Mouse (Mus musculus) liver, embryonic 16.5 days (tissue): ENCODE results near the gene Mak. TPM values are rescaled to one million over a fixed set of nuclear protein-coding genes. Genes with fewer than 3 reads are reported as not detected.

Source experiments
- ATAC-seq: fragments of 200-750 bp; cut with Nextera tagmentation; 2 replicates; pipeline ENCODE4 v1.8.0; 2017; ENCODE audit warnings: low read depth, mild to moderate bottlenecking, moderate number of reproducible peaks, moderate library complexity
- H3K27ac ChIP-seq: fragments of 300-500 bp; sonication (generic); 2 replicates; pipeline ENCODE4 v1.5.1; 2014; ENCODE audit warnings: mild to moderate bottlenecking, low read length
- H3K27me3 ChIP-seq: fragments of 300-500 bp; sonication (generic); 2 replicates; pipeline ENCODE4 v1.6.1; 2014; ENCODE audit warnings: low read depth, low read length, mixed read lengths; ENCODE audit not compliant: control insufficient read depth, insufficient read depth
- H3K36me3 ChIP-seq: fragments of 300-500 bp; sonication (generic); 2 replicates; pipeline ENCODE4 v1.6.1; 2014; ENCODE audit warnings: mild to moderate bottlenecking; ENCODE audit not compliant: control insufficient read depth, insufficient read depth
- H3K4me1 ChIP-seq: fragments of 300-500 bp; sonication (generic); 2 replicates; pipeline ENCODE4 v1.6.1; 2014; ENCODE audit warnings: low read depth, low read length, mixed read lengths; ENCODE audit not compliant: control insufficient read depth
- H3K4me2 ChIP-seq: fragments of 300-500 bp; sonication (generic); 2 replicates; pipeline ENCODE4 v1.6.1; 2014; ENCODE audit warnings: low read depth, low read length, mixed read lengths
- H3K4me3 ChIP-seq: fragments of 300-500 bp; sonication (generic); 2 replicates; pipeline ENCODE4 v1.5.1; 2014; ENCODE audit warnings: low read depth, mild to moderate bottlenecking, low read length
- H3K9ac ChIP-seq: fragments of 300-500 bp; sonication (generic); 2 replicates; pipeline ENCODE4 v1.6.1; 2014; ENCODE audit warnings: low read depth, low read length
- H3K9me3 ChIP-seq: fragments of 300-500 bp; sonication (generic); replicated peaks from 2 replicates; pipeline ENCODE4 v1.6.1; 2016; ENCODE audit warnings: low read length; ENCODE audit not compliant: control insufficient read depth
- WGBS: fragments of 180-500 bp; shearing (Covaris S2); extraction: QIAGEN DNeasy Blood & Tissue Kit; methylation state at CpG from one replicate; pipeline ENCODE4 v1.1.7; 2014; ENCODE audit not compliant: insufficient replicate concordance; 5-methylcytosine and 5-hydroxymethylcytosine counted together
- polyA plus RNA-seq: library from polyadenylated mRNA; unstranded; fragments of >200 nt; fragmentation: Nextera tagmentation; extraction: Ambion mirVana; gene quantifications from 2 replicates; pipeline ENCODE4 v1.2.1, GENCODE M21; 2015

Gene Mak
- polyA plus RNA-seq, 1 experiment from 2014 or later = 0.11 TPM

DNA sequence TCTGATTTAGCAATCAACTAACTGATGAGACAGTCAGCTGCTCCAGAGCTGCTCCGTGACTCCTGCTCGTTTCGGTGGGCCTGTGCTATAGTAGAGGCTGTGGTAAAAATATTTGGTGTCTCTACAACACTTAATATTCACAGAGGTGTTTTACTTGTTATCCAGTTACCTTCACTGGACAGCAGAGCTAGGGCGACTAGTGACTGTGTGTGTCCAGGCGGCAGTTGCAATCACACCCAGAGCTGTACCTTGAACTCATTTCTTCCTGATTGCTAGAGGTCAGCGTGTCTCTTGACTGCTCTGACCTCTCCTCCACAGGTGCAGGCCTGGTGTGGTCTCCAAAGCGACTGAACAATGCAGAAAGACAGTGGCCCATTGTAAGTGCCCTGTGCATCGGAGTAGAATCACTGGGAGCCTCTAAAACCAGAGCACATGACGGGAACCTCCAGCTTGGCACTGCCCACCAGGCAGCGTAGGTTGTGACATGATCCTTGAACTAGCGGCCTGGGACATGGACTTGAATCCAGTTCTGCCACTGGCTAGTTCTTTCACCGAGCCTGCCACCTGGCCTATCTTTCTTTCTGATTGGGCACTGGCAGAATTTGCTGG, 62.6 kb downstream of the Mak start:
- ATAC-seq = no peak
- peaks cover 36% of the 10 kb centered on the region for H3K36me3 ChIP-seq
- 10% methylated on average over 12 of the region's 12 CpGs for WGBS
- H3K4me3 ChIP-seq = peak overlapping the region; percentile 78
- H3K27ac ChIP-seq = peak overlapping the region; percentile 94
- peaks cover 57% of the 10 kb centered on the region for H3K4me1 ChIP-seq
- H3K9ac ChIP-seq = peak overlapping the region; percentile 86
- H3K9me3 ChIP-seq = no peaks in the 10 kb centered on the region
- H3K27me3 ChIP-seq = no peaks in the 10 kb centered on the region
- peak overlapping the region; percentile 85 for H3K4me2 ChIP-seq

DNA sequence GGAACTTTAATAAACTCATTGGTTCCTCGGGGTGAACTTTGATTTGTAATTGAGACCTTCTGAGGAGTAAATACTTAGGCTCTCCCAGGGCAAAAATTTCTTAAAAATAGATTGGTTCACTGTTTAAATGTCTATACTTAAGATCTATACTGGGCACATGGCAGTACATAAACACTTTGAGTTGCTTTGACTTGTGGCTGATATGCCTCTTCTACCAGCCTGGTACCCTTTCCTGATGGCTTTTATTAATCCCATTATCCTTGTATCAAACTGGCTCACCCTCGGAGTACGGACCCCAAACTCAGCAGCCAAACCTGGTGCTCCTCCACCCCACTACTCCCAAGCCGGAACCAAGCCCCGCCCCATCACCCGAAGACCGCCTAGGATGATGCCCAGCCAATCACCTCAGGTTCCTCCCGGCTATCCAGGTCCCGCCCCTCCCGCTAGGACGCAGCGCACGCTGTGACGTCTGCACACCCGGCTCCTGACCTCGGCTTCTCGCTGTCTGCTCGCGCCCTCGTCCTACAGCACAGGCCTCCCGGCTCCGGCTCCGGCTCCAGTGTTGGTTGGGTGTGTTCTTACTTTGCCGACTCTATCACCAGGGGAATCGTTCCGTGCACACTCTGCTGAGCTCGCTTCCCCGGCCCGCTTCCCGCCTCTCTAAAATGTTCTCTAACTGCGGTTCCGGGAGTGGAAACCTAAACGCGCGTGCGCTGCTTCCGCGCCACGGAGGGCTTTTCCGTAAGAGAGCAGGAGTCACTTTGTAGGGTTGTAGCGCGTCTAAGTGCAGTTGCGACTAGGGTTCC, 63.5 kb downstream of the Mak start, which contains the start of gene Tmem14c:
Tmem14c (plus strand) TSS at position 464 of the 806 bp plus-strand sequence.
- Histone ChIP-seq H3K9ac (peak within 1 kb of the TSS; percentile 86), H3K36me3 (peaks cover 32% of the 10 kb centered on the region), H3K4me3 (peak within 1 kb of the TSS; percentile 78), H3K4me2 (peak within 1 kb of the TSS; percentile 85), H3K27ac (peak within 1 kb of the TSS; percentile 94), H3K9me3 (no peaks in the 10 kb centered on the region), H3K4me1 (peaks cover 48% of the 10 kb centered on the region), H3K27me3 (no peaks in the 10 kb centered on the region)
- under 1% methylated on average over 43 of the region's 43 CpGs for WGBS
- ATAC-seq = peak; percentile 84

DNA sequence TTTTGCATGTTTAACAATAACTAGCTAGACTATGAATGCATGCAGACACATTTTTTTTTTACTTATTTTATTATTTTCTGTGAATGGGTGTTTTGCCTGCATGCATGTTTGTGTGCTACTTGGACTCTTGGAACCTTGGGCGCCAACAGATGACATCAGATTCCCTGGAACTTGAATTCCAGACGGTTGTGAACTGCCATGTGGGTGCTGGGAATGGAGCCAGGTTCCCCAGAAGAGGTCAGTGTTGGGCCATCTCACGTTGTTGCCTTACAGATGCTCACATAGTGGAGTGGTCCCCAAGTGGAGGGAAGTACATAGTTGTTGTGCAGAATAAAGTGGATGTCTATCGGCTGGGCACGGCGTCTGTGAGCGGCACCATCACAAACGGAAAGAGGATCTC, 70.6 kb downstream of the Mak start:
- no peak overlapping the region for H3K27ac ChIP-seq
- peaks cover 70% of the 10 kb centered on the region for H3K36me3 ChIP-seq
- H3K4me3 ChIP-seq = no peak overlapping the region
- H3K4me1 ChIP-seq = peaks cover 6% of the 10 kb centered on the region
- ATAC-seq = no peak
- H3K9me3 ChIP-seq = no peaks in the 10 kb centered on the region
- H3K9ac ChIP-seq = no peak overlapping the region
- H3K27me3 ChIP-seq = no peaks in the 10 kb centered on the region
- H3K4me2 ChIP-seq = no peak overlapping the region
- WGBS = 83% methylated on average over 8 of the region's 8 CpGs

DNA sequence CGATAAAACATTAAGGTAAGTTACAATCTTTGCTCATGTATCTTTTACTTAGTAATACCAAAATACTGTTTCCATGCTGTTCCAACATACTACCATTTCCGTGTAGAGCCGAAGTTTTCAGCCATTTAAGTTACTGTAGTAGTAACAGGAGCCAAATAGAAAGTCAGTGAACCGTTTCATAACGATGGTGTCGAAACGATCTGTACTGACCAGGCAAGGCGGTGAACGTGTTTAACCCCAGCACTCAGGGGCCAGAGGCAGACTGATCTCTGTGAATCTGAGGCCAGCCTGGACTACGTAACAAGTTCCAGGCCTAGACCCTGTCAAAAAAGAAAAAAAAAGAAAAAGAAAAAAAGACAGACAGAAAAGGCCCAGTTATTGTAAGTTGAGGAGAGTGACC, 71.2 kb downstream of the Mak start:
- Histone ChIP-seq H3K4me1 (peaks cover 6% of the 10 kb centered on the region), H3K27ac (no peak overlapping the region), H3K27me3 (no peaks in the 10 kb centered on the region), H3K9ac (no peak overlapping the region), H3K4me2 (no peak overlapping the region), H3K36me3 (peaks cover 70% of the 10 kb centered on the region), H3K9me3 (no peaks in the 10 kb centered on the region), H3K4me3 (no peak overlapping the region)
- 90% methylated on average over 10 of the region's 10 CpGs for WGBS
- ATAC-seq = no peak

DNA sequence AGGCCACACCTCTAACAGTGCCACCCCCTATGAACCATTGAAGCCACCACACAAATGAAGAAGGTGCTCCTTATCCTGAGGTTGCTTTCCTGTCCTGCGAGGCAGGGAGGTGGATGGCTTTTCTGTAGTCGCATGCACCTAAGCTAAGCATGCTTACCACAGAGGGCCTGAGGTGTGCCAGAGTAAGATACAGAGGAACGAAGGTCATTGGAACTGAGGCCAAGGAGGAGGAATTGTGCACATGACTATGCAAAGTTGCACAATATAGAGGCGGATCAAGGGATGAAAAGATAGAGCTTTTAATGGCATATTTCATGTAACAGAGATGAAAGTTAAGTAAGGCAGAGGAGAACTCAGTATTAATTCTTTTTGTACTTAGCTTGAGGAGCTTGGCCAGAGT, 73.3 kb downstream of the Mak start:
- Histone ChIP-seq H3K9me3 (no peaks in the 10 kb centered on the region), H3K27me3 (no peaks in the 10 kb centered on the region), H3K27ac (no peak overlapping the region), H3K4me2 (no peak overlapping the region), H3K4me1 (peaks cover 11% of the 10 kb centered on the region), H3K36me3 (peaks cover 59% of the 10 kb centered on the region), H3K9ac (no peak overlapping the region), H3K4me3 (no peak overlapping the region)
- WGBS = 89% methylated on average over 4 of the region's 4 CpGs
- ATAC-seq = no peak

DNA sequence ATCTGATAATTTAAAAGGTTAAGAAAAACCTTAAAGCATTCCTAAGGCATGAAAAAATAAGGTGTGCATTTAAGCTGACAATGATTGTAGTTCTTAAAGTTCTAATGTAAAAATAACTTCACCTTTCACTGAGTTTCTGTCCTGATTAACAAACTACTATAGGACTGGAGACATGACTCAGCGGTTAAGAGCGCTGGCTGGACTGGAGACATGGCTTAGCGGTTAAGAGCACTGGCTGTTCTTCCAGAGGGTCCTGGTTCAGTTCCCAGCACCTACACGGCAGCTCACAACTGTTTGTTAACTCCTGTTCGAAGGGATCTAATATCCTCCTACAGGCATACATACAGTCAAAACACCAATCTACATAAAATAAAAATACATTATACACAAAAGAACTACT, 77.5 kb downstream of the Mak start:
- H3K9me3 ChIP-seq = no peaks in the 10 kb centered on the region
- H3K27me3 ChIP-seq = no peaks in the 10 kb centered on the region
- 60% methylated on average over 5 of the region's 5 CpGs for WGBS
- H3K9ac ChIP-seq = peak overlapping the region; percentile 0; the same call in 1 of the 2 replicates
- peak overlapping the region; percentile 97 for H3K4me2 ChIP-seq
- H3K36me3 ChIP-seq = peaks cover 22% of the 10 kb centered on the region
- H3K27ac ChIP-seq = 0 out of 2 replicates have a peak overlapping the region, but pooled peaks have one; percentile 31
- ATAC-seq = no peak
- peak overlapping the region; percentile 99 for H3K4me3 ChIP-seq
- peaks cover 22% of the 10 kb centered on the region for H3K4me1 ChIP-seq

DNA sequence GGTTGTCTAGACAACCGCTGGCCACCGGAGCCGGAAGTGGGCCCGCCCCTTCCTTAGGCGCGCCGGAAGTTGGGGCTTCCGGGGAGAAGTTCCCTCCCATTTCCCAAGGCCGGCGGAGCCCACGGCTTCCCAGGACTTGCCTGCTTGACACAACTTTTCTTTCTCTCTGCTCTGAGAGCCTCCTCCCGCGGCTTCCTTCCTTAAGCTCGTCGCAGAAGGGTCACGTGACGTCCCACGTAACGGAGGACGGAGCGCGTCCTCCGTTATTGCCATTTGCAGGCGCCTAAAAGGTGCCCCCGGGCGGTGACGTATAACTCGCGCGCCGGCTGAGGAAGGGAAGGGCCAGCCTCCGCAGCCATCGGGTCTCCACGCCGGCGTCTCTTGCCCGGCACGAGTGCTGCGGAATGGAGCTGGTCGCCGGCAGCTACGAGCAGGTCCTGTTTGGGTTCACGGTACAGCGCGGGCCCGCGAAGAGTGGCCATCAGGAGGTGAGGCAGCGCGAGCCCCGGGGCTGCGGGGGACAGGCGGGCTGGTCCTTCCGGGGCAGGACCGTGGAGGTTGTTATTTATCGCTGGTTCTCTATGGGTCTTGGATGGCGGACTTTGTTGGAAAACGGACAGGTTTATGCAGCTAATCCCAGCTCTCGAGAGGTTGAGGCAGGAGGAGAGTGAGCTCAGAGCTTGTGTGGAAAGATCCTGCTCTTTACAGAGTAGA, 78.4 kb downstream of the Mak start, which contains the start of gene Pak1ip1:
Pak1ip1 (plus strand) TSS at position 98 of the 714 bp plus-strand sequence.
- peaks cover 22% of the 10 kb centered on the region for H3K4me1 ChIP-seq
- WGBS = 0% methylated on average over 58 of the region's 58 CpGs
- peak within 1 kb of the TSS; percentile 99 for H3K4me3 ChIP-seq
- peak within 1 kb of the TSS; percentile 92 for H3K9ac ChIP-seq
- peaks cover 18% of the 10 kb centered on the region for H3K36me3 ChIP-seq
- no peaks in the 10 kb centered on the region for H3K27me3 ChIP-seq
- ATAC-seq = peak; percentile 90
- no peaks in the 10 kb centered on the region for H3K9me3 ChIP-seq
- H3K4me2 ChIP-seq = peak within 1 kb of the TSS; percentile 97
- peak within 1 kb of the TSS; percentile 98 for H3K27ac ChIP-seq

DNA sequence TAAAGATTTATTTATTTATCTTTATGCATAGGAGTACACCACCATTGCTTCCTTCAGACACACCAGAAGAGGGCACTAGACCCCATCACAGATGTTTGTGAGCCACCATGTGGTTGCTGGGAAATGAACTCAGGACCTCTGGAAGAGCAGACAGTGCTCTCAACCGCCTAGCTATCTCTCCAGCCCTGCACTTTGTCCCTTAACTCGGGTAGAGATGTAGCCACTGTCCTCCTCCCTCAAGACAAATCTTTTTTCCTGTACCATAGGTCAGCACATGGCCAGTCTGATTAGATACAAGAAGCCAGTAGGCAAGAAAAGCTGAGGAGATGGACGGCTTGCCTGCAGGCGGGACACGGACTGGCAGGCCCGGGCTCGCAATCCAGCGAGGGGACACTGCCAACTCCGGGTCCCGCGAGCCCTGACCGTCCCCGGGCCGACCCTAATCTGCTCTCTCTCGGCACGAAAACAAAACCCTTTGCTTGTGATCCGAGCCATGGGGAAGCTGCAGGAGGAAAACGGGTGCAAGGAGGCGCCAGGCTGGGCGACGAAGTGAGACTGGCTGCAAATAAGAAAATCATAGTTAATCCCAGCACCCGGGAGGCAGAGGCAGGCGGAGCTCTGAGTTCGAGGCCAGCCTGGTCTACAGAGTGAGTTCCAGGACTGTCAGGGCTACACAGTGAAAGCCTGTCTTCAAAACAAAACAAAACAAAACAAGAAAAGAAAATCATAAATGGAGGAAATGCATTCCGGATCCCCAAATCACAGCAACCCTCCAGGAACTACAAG, 79.2 kb downstream of the Mak start:
- peaks cover 20% of the 10 kb centered on the region for H3K4me1 ChIP-seq
- no peaks in the 10 kb centered on the region for H3K9me3 ChIP-seq
- H3K4me2 ChIP-seq = peak overlapping the region; percentile 97
- peak overlapping the region; percentile 92 for H3K9ac ChIP-seq
- 0% methylated on average over 25 of the region's 25 CpGs for WGBS
- peaks cover 10% of the 10 kb centered on the region for H3K36me3 ChIP-seq
- peak overlapping the region; percentile 99 for H3K4me3 ChIP-seq
- 0 out of 2 replicates have a peak, but pooled peaks have one; percentile 7 for ATAC-seq
- peak overlapping the region; percentile 98 for H3K27ac ChIP-seq
- no peaks in the 10 kb centered on the region for H3K27me3 ChIP-seq
